Comparison of ENCODE assay signal across 17 mouse cellular contexts in genomic region chr16:40960586-40960985, GRCm38 (mm10).
"Had no signal": no experiment of that assay in that cellular context is flagged by ENCODE, and none has a peak within 500 bp of the region (broad histone marks: within the 10 kb centered on the region; RNA-seq: fewer than 3 reads in every experiment).

No protein-coding gene starts in this region.

- H3K4me1 ChIP-seq: liver, embryonic 12.5 days; megakaryocyte, embryonic 14.5 days; neural tube, embryonic 12.5 days had no signal

- H3K27me3 ChIP-seq: liver, embryonic 12.5 days; megakaryocyte, embryonic 14.5 days; neural tube, embryonic 12.5 days had no signal

- H3K9me3 ChIP-seq: liver, embryonic 12.5 days; megakaryocyte, embryonic 14.5 days; neural tube, embryonic 12.5 days had no signal

- DNase-seq: lung, adult 18-20 months; lung, embryonic 14.5 days; lung, postnatal 10 days; lung, postnatal 36 days; retina, postnatal 1 day; right cerebral cortex, adult 18-20 months; right cerebral cortex, postnatal 25 days; right cerebral cortex, postnatal 4 days; spleen, adult 18-20 months; thymus, adult 18-20 months; thymus, postnatal 14 days; thymus, postnatal 36 days had no signal

- H3K4me3 ChIP-seq: liver, embryonic 12.5 days; megakaryocyte, embryonic 14.5 days; neural tube, embryonic 12.5 days had no signal

- H3K27ac ChIP-seq: liver, embryonic 12.5 days; liver, embryonic 14.5 days; macrophage; neural tube, embryonic 12.5 days had no signal

- ATAC-seq: liver, embryonic 12.5 days had no signal

- H3K9ac ChIP-seq: liver, embryonic 12.5 days; liver, embryonic 14.5 days; lung, embryonic 14.5 days; neural tube, embryonic 12.5 days had no signal

- H3K4me2 ChIP-seq: liver, embryonic 12.5 days; lung, embryonic 14.5 days; neural tube, embryonic 12.5 days had no signal

- H3K36me3 ChIP-seq: liver, embryonic 12.5 days; neural tube, embryonic 12.5 days had no signal
